Mouse (Mus musculus): Measurements from ENCODE around the gene Tnn.

Gene Tnn

DNA sequence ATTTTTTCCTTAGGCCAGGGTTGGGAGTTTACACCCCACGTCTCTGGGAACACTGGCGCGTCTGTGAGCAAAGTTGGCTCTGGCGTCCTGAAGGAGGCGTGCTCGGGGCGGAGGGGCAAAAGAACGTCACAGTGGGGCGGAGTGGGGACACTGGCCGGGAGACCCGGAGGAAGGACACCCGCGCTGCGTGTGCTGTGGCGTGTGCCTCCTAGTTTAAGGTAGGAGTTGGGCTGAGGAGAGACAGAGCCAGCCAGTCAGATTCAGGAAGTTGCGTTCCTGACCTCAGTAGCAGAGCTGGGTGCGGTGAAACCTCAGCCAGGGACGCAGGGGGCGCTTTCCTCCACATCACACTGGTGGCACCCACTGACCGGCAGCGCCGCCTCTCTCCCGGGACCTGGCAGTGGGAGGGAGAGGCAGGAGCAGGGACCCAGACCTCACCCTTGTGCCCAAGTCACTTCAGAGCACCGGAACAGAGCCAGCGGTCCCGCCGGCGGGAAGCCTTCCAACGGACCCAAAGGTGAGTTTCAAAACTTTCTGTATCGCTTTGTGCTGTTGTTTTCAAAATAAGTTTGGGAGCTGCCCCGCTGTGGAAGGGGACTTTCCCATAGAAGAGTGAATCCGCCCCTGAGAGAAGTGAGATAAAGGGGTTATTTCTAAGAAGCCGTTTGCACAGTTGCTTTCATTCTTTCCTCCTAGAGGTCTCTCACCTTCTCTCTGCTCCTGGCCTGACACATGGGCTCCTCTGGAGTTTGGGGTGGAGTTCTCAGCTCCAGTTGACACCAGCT is 109.0 kb downstream of the Tnn start, which contains the start of gene 4930523C07Rik:
Gene 4930523C07Rik, plus strand, starts transcription at position 146 of the 785 bp plus-strand sequence.
- peak; percentile 84 to 85 for DNase-seq (ENCODE audit: low spot score in 2 of 2)

DNA sequence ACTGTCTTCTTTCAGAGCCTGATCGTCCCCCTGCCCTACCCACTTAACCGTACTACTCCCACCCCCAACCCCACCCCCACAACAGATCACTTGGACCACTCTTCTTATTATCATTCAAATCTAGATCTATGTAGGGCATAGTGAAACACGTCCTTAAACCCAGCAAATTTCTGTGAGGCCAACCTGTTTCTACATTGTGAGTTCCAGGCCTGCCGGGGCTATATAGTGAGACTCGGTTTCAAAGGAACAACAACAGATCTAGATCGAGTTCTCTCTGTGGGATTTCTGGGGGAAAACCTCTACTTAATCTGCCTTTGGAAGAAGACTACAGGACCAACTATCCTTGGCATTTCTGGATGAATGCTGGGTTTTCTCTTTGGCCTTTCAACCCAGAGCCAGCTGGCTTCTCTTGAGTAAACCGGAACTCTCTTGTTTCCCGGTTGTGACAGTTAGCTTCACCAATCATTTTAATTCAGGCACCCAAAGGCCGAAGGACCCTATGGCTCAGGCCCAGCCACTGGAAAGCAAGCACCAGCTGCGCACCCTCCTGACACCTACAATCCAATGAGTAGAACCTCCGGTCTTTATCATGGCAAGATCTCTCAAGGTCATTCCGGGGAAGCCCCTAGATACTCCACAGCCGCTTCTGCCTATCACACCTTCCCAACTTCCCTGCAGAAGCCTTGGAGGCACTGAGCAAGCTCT is 110.0 kb downstream of the Tnn start:
- DNase-seq (ENCODE audit: low spot score in 2 of 2): peak in 1 of 2 experiments; percentile 16

DNA sequence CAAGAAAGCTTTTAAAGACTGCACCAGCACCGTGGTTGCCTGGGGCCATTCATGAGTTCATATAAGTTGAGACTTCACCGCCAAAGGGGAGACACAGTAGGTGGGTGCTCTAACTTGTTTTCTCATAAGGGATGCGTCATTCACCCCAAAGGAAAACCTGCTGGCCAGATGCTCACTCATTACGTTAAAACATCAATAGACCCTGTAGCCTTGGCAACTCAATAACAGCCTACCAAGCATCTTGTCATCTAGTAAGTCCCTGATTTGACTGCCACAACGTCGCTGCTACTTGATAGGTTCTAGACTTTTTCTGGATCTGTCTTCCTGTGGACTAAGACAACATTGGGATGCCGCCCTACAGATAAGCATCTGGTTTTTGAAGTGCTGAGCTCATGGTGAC is 111.0 kb downstream of the Tnn start:
- no peak for DNase-seq (ENCODE audit: low spot score in 2 of 2)

DNA sequence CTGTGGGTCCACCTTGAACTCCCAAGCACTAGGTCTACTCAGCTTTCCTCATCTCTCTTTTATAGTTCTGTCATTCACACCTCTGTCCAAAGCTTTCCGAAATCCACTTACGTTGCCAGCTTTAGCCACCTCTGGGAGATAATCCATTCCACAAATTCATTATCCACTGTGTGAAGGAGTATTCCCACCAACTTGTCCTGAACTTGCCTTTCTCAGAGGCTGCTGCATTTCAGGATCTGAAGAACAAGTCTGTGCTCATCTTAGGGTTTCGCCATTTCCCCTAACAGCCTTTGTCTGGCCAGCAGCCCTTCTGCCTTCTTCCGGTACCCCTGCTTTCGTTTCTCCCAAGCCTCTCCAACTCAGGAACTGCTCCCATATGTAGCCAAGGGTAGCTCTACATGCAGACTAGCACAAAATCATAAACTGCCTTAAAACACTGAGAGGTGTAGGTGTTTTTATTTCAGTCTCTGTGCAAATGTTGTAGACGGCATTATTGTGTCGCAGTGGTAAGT is 112.1 kb downstream of the Tnn start:
- DNase-seq (ENCODE audit: low spot score in 2 of 2): no peak

DNA sequence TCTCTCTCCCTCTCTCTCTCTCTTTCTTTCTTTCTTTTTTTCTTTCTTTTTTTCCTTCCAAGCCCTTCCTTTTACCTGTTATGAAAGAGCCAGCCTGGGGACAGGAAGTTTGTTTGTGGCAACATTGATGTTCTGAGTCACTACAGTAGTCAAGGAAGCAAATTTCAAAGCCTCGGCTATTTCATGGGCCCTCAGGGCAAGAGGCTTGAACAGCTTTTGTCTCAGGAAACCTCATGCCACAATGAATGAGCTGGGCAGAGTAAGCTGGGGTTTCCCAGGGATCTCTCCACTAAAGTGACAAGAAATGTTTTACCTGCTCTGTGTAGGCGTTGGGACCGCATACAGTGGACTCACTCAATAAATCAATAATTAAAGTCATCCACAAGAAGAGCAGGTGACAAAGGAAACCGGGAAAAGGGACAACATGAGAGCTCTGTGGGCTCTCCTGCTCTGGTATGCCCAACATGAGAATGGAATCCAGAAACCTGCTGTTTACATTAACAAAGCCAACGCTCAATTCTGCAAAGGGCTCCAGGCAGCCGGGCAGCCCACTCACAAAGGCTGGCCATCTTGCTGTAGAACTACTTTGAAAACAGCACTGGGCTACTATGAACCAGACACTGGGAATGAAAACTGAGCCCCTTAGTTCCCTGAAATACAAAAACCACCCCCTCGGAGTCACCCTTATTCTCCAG is 113.3 kb downstream of the Tnn start:
- DNase-seq (ENCODE audit: low spot score in 2 of 2): no peak

DNA sequence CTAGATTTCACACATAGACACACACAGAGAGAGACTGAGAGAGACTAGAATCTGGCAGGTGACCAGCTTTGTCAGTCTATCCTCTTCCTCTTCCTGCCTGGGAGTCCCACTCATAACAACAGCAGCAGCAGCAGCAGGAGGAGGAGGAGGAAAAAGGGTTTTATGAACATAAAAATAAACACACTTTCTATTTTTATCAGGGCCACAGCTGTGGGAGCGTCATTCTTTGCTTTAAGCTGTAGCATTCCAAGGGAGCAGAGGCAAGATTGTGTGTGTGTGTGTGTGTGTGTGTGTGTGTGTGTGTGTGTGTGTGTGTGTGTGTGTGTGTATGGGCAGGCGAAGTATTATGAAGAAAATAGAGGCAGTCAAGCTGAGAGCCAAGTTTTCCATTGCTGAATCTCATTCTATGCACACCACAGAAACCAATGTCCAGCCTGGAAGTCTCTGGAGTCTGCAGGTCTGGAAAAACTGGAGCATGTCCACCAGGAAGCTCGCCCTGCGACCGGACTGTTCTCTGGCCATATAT is 116.3 kb downstream of the Tnn start:
- peak in 1 of 2 experiments; percentile 51 for DNase-seq (ENCODE audit: low spot score in 2 of 2)

DNA sequence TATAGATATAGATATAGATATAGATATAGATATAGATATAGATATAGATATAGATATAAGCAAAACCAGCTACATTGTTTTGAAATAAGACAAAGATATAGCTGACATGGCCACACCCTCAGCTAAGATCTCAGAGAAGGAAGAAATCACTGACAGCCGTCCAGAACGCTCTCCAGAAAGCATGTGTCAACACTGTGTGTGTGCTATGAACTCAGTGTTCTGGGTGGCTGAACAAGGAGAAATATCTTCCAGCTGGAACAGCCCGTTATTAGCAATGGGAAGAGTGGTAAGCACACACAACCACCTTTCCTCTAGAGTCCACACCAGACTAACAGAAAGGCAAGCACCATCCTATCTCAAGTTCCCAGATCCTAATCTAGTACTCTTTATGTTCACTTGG is 117.8 kb downstream of the Tnn start:
- no peak for DNase-seq (ENCODE audit: low spot score in 2 of 2)
